Mouse (Mus musculus) liver, embryonic 14.5 days (tissue): ENCODE measurements around the gene Tmed9.

Experiments
- CTCF ChIP-seq: IDR thresholded peaks from 2 replicates; pipeline ENCODE4 v1.5.1; 2016; ENCODE audit warnings: antibody characterized with exemption, low read depth, control low read depth
- EP300 ChIP-seq: IDR thresholded peaks from 2 replicates; pipeline ENCODE4 v1.6.1; 2016; ENCODE audit warnings: antibody characterized with exemption, low read depth

- TF ChIP-seq CTCF (no peak), EP300 (no peak)
Observed at GRCm38 (mm10) chr13:55613471-55613870, 39.9 kb downstream of the Tmed9 start.
